Mouse (Mus musculus) megakaryocyte, adult 5-6 weeks (primary cell): ENCODE measurements around the gene Cdon. TPM values are rescaled to one million over a fixed set of nuclear protein-coding genes. Genes with fewer than 3 reads are reported as not detected.

ENCODE experiments used
- ATAC-seq: 2 replicates; pipeline ENCODE4 v1.8.0; 2016; ENCODE audit warnings: mild to moderate bottlenecking, inconsistent platforms; ENCODE audit not compliant: poor library complexity, severe bottlenecking
- total RNA-seq, 2 experiments: library from RNA; stranded (forward) in 1 of 2; stranded (reverse) in 1 of 2; fragments of 153-499, 151-499 nt in 1 of 2; fragments of 221-1000, 200-1000 nt in 1 of 2; gene quantifications; 2 replicates each; pipeline versions ENCODE4 v1.2.3 to v1.2.4; 2015 to 2017

Gene Cdon
- total RNA-seq, 2 experiments from 2014 or later: 0.65 to 2.3 TPM

GRCm38 (mm10) chr9:35491109-35491866 is 70.4 kb downstream of the Cdon start:
- ATAC-seq: no peak

- ATAC-seq: no peak
Measured at GRCm38 (mm10) chr9:35493033-35493732, 72.3 kb downstream of the Cdon start.

- ATAC-seq: no peak
Measured at GRCm38 (mm10) chr9:35493733-35494092, 72.8 kb downstream of the Cdon start.

GRCm38 (mm10) chr9:35494937-35495336 is 74.0 kb downstream of the Cdon start:
- no peak for ATAC-seq

GRCm38 (mm10) chr9:35495471-35495870 is 74.5 kb downstream of the Cdon start:
- peak; percentile 43; the same call in 1 of the 2 replicates for ATAC-seq

DNA sequence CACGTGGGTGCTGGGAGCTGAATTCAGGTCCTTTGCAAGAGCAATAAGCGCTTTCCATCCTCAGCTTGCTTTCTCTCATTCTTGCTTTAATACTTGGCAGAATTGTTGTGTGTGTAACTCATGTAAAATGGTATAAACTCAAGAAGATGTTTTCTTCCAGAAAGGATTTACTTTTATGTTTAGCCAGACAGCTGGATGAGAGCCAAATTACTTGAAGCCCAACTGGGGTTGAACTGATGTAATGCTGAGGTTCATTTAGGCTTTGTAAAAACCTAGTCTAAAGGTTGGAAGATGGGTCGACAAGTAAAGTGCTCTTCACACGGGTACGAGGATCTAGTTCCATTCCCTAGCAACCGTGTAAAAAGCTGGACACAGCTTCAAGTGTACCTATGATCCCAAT is 79.0 kb downstream of the Cdon start:
- ATAC-seq: no peak

DNA sequence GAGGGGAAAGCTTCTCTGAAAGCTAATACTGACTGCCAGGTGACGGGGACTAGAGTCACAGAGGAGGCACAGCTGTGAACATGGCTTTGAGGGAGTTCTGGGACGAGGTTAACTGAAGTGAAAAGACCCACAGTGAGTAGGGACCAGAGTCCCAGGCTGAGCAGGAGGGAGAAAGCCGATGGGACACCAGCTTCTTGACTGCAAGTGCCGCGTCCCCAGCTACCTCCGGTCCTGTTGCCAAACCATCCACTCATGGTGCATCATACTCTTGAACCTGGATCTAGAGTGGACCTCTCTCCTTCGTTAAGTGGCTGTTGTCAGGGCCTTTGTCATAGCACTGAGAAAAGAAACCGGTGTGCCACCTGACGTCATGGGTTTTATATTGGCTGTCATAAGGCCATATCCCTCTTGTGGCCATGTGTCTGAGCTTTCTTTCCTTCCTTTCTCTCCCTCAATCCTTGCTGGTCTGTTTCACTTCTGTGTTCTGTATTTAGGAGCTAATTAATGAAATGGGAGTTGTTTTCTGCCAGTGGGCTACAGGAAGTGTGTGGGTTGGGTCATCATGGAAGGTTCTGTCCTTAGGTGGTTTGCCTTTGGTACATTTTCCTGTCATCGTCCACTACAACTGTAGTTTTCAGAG is 81.6 kb downstream of the Cdon start:
- no peak for ATAC-seq

DNA sequence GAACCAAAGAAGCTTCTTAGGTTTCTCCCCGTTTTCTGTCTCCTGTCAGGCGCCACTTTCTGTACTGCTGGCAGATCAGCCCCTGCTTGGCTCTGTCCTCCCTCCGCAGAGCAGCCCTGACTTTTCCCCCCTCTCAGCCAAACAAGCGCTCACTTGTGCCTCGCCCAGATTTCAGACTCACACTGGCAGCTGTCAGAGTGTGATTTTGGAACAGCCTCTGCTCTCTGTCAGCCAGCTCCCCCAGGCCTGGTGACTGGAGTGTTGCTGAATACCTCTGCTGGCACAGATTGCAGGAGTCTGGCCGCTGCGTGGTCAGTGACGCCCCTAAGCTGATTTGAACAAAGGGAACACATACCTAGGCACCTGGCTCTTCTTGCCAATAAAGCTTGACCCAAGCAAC is 87.3 kb downstream of the Cdon start:
- ATAC-seq: no peak

GRCm38 (mm10) chr9:35513900-35514299 is 93.0 kb downstream of the Cdon start:
- ATAC-seq: no peak

DNA sequence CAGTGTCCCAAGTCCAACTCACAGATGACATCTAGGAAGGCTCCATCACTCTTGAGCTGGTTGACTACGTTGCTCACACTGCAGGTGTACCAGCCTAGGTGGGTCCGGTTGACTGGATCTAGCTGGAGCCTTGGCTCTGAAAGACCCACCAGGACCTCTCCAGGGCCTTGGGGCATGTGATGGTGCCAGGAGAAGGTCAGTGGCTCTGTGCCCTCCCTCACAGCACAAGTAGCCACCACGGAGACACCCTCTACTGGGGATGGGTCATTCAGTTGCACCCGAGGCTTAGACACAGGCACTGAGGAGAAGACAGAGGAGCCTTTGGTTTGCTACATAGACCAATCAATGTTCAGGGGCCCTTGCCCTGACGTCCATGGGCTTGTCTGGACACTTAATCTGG is 95.3 kb downstream of the Cdon start:
- ATAC-seq: no peak

DNA sequence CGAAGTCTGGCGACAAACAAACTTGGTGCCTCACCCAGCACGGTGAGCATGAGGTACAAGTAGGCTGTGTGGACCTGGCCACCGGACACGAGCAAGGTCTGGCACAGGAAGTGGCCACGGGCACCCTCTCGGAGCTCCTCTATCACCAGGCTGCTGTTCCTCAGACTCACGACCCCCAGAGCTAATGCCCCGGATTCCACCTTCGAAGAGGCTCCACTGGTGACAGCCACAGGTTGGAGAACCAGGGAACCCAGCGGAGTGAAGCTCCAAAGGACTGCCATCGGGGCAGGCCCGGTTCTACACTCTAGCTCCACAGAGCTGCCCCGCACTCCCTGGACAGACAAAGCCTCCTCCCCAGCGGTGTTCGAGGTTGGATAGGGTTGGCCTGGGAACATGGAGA is 95.8 kb downstream of the Cdon start:
- ATAC-seq: no peak

DNA sequence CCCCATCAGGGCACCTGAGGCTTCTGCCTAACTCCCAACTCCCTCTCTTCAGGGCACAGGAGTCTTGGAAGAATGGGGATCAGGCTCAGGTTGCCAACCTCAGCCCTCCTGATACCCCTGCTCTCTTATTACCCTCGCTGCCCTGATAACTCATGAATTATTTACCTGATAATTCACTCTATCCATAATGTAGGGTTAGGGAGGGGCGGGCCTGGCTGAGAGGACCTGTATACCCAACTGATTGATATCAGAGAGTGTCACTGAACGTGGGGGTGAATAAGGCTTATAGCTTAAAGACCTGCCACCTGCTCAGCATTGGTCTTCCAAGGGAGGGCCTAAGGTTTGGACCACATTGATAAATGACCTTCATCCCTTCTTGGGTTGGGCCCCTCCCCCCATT is 97.2 kb downstream of the Cdon start, which contains the start of gene Gm1113:
Gene Gm1113 (minus strand): TSS at position 101 of the 400 bp plus-strand sequence.
- ATAC-seq: no peak

GRCm38 (mm10) chr9:35520631-35521348 is 99.9 kb downstream of the Cdon start:
- no peak for ATAC-seq

- ATAC-seq: no peak
Measured at GRCm38 (mm10) chr9:35522241-35522640, 101.3 kb downstream of the Cdon start.

DNA sequence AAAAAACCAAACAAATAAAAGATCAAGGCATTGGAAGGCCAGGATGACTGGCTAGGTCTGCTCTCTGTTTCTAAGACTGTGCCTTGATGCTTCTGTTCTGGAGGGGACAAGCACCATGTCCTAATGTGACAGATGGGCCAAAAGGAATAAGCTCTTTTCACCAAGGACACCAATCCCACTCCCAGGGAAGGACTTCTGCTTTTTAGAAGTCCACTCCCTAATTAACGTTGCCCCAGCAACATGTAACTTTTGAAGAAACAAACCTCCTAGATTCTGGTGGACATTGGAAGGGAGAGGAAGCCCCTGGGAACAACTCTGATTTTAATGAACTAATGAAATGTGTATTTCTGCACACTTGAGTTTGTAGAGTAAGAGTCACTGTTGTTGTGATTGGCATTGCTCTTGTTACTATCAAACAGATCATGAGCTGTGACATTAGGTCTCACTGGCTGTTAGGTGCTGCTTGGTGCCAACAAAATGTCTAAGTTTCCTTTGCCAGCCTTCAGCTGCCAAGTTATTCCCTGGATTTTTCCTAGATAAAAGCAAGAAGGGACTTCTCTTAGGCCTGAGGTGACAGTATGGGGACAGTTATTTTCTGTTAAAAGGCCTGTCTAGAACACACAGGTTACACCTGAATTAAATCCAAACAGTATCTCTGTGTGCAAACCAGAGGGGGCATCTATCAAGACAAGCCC is 102.0 kb downstream of the Cdon start:
- ATAC-seq: no peak

DNA sequence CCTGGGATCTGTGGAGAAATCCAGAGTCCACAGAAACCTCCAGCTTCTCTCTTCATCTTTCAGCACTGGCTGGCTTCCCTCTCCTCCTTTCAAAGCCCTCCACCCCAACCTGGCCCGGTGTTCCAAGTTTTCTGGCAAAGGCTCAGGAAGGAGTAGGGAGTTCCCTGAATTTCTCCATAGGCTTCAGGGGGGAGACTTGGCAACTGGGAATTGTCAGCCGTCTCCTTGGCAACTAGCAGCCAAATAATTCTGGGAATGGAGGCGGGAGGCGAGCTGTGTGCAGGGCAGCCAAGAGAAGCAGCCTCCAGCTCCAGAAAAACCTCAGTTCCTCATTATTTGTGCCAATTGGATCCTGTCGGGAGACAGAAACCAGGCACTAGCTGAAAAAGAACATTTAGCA is 102.6 kb downstream of the Cdon start:
- no peak for ATAC-seq

- ATAC-seq: peak; percentile 72
Measured at GRCm38 (mm10) chr9:35523941-35524411, 103.0 kb downstream of the Cdon start.

DNA sequence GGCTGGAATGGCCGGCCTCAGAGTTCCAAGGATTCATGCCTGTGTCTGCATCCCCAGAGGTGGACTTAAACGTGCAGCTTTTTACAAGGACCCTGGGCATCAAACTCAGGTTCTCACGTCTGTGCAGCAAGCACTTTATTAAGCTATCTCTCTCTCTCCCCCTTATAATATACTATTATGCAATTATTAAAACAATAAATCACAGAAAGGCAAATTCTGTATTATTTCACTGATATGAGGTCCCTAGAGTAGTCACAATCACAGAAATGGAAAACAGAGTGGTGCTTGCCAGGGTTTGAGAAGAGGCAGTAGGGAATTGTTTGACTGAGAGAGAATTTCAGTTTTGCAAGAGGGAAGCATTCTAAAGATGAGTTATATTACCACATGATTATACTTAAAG is 108.2 kb downstream of the Cdon start:
- no peak for ATAC-seq

DNA sequence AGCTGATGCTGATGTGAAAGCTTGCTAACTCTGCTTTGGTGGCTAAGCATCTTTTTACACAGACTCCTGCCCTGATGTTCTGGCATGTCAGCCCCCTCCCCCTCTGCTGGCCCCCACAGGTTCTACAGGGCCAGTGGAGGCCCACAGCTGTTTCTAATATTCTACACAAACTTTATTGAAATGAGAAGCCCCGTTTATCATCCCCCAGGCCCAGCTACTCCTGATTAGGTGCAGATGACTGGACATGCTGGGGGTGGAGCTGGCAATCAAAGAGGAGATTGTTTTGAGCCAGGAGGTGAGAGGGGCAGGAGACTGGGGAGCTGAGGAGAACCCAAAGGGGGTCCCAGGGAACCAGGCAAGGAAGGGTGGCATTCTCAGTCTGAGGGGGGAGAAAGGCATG is 108.9 kb downstream of the Cdon start:
- ATAC-seq: no peak

DNA sequence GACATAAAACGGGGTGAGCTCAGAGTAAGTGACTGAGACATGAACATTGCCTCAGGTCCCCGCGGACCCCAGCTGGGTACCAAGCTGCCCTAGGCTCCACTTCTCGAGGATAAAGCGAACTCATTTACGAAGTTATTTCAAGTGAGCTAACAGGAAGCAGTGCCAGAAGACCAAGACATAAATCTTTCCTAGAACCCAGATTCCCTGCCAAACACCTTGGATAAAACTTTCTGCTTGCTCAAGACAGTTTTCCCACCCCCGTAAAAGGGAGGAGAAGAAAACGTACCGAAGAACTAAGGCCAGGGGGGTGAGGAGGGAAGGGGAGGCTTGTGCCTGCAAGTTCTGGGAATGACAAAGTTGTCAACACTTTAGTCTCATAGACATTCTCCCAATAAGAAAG is 112.3 kb downstream of the Cdon start:
- no peak for ATAC-seq

- peak; percentile 93 for ATAC-seq
Measured at GRCm38 (mm10) chr9:35535110-35535509, 114.2 kb downstream of the Cdon start.
